Mouse (Mus musculus) naive thymus-derived CD4-positive, alpha-beta T cell, adult 2 months (primary cell): ENCODE measurements around the gene Vill.
A peak's percentile ranks its signal among the peaks of the same experiment; 100 is the strongest.

Source experiments
- DNase-seq: peaks from one replicate; pipeline ENCODE4 v3.0.0-alpha.2; 2011; ENCODE audit warnings: low read depth

The Vill gene

GRCm38 (mm10) chr9:119034676-119035665, 17.6 kb upstream of the Vill start:
- DNase-seq: no peak

DNA sequence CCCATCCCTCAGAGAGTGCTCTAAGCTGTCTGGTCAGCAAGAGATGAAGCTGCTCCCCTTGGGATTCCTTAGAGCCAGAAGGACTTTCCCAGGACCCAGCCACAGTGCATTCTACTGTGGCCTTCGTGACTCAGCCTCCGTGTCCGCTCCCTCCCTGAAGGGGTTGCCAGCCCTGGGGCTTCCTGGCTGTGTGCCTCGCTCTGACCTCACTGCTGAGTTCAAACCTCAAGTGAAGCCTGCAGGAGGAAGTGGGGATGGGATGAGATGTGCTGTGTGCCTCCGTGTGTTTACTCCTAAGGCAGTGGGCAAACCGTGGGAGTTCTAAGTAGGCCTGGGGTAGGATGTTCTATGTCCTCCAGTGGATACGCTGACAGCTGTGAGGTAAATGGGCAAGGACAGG, 16.7 kb upstream of the Vill start:
- DNase-seq: no peak

GRCm38 (mm10) chr9:119037076-119037730, 15.4 kb upstream of the Vill start:
- no peak for DNase-seq

DNA sequence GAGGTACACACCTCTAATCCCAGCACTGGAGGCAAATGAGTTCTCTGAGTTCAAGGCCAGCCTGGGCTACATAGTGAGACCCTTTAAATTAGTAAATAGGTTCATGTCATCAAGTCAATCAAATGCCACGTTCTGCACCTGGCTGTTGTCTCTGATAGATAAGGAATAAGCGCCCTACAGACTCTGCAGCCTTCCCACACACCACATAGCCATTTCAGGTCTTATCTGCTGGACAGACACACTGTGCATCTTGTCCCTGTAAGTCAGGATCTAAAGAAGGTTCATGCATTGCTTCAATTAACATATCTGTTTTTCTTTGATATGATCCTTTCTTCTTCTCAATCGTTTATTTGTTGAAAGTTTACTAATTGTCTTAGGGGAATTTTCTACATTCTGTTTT, 14.0 kb upstream of the Vill start:
- no peak for DNase-seq

- DNase-seq: no peak
Observed at GRCm38 (mm10) chr9:119040101-119040775, 12.3 kb upstream of the Vill start.

GRCm38 (mm10) chr9:119048182-119048903, 4.2 kb upstream of the Vill start:
- DNase-seq: no peak

- DNase-seq: no peak
Observed at GRCm38 (mm10) chr9:119051158-119051557, 1.4 kb upstream of the Vill start.

DNA sequence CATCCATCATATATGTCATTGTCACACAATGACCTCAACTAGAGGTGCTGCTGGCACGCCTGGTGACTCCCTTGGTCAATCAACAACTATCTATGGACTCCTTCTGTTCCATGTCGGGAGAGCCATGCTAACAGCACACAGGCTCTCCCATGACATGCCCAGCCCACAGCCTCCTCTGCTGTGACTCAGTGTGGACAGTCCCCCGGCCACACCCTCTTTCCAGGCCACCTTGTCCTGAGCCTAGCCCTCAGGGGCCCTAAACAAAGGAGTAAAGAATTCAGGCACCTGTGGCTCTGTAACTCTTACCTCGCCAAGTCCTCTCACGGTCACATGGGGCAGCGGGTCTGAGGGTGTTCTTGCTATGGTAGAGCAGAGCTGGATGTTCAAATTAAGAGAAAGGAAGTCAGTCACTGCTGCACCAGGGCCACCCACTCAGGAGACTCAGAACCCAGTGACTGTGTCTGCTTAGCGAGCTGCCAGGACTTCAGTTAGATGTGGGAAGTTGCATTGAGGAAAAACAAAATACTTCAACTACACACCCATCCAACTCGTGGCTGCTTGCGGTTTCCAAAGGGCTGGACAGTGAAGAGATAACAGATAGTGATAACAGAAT, 1.5 kb downstream of the Vill start:
- DNase-seq: no peak

DNA sequence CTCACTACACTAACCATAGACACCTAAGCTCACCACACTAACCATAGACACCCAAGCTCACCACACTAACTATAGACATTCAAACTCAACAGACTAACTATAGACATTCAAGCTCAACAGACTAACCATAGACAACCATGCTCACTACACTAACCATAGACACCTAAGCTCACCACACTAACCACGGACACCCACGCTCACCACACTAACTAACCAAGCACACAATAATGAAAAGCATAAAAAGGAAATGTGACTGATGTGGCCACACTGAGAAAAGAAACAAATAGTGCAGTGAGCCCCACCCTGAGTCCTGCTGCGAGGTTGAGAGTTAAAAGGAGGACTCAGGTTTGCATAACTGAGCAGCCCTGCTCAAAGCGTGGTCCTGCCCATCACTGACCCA, 2.8 kb downstream of the Vill start:
- no peak for DNase-seq

GRCm38 (mm10) chr9:119058245-119058644, 5.7 kb downstream of the Vill start:
- DNase-seq: no peak

GRCm38 (mm10) chr9:119060701-119061100, 8.1 kb downstream of the Vill start:
- no peak for DNase-seq

DNA sequence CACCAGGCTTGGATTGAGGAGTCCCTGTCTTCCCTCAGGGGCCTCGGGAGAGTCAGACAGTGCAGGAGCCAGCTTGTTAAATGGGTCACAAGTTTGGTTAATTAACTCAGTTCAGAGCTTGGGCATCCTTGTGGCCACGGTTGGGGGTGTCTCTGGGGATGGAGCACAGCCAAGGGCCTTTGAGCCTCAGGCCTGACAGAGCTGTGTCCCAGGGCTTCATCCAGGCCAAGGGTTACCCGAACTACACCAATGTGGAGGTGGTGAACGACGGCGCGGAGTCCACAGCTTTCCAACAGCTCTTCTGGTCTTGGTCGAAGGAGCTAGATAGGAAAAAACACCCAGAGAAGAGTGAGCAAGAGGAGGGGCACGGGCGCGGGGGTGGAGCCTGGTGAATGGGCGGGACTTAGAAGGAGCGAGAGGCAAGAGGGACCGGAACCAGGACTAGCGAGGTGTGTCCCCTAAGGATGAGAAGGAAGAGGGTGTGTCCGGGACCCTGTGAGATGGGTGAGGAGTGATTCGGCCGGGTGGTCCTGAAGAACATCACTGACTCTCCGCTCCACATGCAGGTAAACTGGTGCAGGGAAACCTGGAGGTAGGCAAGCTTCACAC, 10.6 kb downstream of the Vill start:
- DNase-seq: peak; percentile 15

DNA sequence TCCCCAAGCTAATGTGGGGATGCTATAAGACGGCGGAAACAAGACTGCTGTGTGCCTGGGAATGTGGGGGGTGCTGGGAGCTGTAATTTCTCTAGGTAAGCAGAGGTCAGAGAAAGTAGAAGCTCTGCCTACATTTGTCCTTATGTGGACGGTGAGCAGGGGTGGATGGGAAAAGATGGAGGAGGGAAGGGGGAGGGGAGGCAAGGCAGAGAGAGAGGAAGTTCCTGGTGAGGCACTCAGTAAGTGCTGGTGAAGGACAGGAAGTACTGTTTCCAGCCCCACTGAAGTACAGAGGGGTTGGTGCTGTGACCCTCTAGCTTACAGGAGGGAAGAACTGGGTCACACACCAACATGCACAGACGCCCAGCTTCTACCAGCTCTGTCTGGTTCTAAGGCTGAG, 11.7 kb downstream of the Vill start:
- DNase-seq: no peak

DNA sequence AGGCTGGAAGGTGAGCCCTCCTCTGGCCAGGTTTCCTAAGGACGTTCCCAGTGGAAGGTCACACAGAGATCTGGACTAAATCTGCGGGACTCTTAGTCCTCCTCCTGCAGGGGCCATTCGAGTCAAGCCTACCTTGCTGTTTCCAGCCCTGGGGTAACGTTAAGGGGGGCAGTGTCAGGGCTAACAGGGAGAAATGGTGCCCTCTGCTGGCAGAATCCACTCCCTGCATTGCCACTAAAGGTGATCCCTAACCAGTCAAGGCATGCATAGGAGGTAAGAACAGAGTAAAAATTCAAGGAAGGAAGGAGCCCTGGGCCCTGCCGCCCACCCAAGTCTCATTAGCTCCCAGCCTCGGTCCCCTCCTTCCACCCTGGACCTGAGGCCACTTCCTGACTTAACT, 15.0 kb downstream of the Vill start:
- peak; percentile 71 for DNase-seq

GRCm38 (mm10) chr9:119068266-119068665, 15.7 kb downstream of the Vill start:
- DNase-seq: no peak

DNA sequence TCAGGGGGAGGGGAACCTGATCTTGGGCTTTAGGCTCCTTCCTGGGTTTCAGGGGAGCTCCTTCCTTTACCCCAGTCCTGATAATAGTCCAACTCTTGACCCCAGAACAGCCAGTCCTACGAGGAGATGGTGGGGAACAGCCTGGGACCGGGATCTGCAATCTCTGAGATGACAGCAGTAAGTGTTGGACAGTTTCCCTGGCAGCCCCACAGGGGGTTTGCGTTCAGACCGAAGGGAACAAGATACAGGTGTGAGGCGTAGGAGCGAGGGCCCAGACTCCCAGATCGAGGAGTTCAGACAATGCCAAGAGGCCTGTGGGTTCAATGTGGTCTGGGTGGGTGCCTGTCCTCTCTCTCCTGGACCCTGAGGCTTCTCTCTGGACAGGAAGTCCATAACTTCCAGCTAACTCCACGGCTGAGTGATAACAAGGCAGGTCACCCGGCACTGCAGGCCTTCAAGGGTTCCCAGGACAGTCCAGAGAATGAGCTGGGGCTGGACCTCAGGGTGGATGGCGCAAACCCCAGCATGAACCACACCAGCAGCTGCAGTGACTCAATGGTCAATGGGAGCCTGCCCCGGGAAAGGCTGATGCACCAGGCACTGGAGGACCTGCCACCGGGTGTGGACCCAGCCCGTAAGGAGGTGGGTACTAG, 17.7 kb downstream of the Vill start:
- DNase-seq: no peak

DNA sequence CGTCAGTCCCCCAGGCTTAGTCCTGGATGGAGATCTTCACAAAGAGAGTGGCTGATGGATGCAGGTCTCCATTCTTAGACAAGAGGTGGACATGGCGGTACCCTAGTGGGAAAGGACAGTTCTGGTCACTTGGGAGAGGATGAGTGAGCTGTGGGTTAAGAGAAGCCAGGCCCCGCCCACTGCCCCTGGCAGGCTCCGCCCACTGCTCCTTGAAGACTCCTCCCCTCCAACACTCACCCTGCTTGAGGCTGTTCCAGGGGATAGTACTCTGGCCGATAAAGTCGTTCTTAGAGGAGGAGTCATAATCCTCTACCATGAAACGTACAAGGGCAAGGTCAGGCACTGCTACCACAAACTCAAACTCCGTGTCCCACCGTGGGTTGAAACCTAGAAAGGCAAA, 19.2 kb downstream of the Vill start:
- DNase-seq: no peak

DNA sequence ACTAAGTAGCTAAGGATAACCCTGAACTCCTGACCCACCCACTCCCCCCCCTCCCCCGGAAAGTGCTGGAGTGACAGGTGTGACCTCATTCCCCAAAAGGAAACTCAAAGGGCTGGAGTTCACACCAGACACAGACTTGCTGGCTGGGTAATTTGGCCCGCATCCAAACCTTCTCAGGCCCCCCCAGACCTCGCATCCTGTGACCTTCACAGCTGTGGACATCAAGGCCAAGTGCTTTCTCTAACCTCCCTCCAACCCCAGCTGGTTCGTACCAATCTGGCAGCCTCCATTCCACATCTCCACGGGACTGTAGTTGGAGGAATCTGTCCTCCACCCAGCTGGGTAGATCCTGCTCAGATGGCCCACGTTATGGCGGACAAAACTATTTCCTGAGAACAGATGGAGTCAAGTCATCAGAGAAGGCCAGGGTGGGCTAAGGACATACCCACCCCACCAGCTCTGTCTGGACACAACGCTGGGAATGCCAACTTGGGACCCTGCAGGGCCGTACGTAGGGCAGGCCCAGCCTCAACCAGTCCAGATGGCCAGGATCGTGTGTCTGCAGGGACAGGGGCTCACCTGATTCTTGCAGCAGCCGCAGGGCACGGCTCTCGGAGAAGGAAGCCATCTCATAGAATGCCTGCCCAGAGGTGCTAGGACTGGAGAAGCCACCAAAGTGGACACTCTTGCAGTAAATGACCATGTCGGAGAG, 20.8 kb downstream of the Vill start:
- no peak for DNase-seq

GRCm38 (mm10) chr9:119075685-119076084, 23.1 kb downstream of the Vill start:
- DNase-seq: no peak

DNA sequence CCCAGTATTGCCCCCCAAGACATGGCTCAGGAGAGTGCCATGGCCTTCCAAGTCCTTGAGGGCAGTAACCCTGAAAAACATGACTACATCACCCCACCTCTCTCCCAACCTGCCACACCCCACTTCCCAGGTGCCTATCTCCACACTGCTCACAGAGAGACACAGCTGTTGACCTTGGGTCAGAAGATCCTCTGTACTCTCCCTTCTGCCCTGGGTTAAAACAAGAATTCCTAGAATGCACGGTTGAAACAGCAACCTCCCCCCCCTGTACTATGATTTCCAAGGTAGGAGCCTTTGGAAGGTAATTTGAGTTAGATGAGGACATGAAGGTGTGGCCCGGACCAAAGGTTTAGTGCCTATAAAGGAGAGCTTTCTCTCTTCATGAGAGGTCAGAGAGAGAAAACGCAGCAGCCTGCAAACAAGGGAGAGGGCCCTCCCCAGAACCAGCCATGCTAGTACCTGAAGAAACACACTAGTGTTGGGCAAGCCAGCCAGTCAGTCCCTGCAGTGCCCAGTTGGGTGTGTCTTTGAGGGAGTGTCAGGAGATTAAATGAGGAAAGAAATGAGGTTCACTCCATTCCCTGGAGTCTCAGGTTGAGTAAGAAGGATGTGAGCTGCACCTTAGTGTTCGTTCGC, 27.6 kb downstream of the Vill start:
- DNase-seq: no peak
